Mouse (Mus musculus): ENCODE measurements around the gene Plin5.

Plin5 gene

GRCm38 (mm10) chr17:56074097-56074826 is 43.1 kb downstream of the Plin5 start:
- no peak for TF ChIP-seq GATA4 (IDR thresholded peaks at IDR 0.05; ENCODE audit: insufficient replicate concordance, low read length)

- no peak for TF ChIP-seq GATA4 (IDR thresholded peaks at IDR 0.05; ENCODE audit: insufficient replicate concordance, low read length)
Observed at GRCm38 (mm10) chr17:56072243-56072642, 45.2 kb downstream of the Plin5 start.

DNA sequence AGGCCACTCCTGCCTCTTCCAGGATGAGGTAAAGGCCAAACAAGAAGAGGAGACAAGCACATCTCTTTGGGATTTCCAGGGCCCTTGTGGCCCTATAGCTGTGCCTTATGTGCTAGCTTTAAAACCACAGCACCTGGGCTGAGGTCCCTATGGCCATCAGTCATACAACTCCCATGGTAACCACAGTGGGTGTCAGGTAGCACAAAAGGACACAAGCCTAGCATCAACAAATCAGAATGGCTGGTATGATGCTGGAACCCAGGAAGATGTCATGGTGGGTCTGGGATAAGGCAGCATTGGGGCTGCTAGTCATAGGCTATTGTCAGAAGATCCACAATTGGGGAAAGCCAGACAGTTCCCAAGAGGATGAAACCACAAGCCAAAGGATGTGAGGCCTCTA is 46.3 kb downstream of the Plin5 start:
- TF ChIP-seq GATA4 (IDR thresholded peaks at IDR 0.05; ENCODE audit: insufficient replicate concordance, low read length): no peak

DNA sequence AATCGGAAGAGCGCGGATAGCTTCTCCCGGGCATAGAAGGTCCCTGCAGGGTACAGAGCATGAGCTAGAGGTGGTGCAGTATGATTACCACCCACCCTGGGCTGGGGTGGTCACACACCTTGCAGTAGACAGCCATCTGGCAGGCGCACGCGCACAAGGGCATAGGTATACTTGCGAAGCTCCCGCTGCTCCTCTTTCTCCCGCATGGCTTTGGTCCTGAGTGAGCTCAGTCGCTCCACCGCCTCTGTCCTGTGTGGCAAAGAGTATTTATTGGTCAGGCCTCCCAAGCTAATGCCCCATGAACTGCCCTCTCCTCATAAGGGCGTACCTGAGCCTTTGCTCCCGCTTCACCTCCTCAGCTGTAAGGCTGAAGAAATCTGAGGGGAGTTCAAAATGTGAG is 48.3 kb downstream of the Plin5 start:
- no peak for TF ChIP-seq GATA4 (IDR thresholded peaks at IDR 0.05; ENCODE audit: insufficient replicate concordance, low read length)

GRCm38 (mm10) chr17:56066451-56066850 is 50.9 kb downstream of the Plin5 start:
- no peak for TF ChIP-seq GATA4 (IDR thresholded peaks at IDR 0.05; ENCODE audit: insufficient replicate concordance, low read length)

DNA sequence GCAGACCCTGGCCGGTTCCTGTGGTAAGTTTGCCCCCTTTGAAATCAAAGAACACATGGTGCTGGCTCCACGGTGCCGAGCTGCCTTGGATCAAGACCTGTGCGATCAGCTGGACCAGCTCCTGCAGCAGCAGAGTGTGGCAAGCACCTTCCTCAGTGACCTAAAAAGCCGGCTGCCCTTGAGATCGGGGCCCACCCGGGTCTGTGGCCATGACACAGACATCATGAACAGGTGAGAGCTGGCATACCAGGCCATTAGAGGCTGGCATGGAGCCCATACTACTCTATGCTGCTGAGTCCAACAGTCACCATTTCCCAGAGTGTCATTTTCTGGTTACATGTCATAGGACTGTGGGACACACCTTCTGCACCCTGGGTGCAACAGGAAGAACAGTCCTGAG is 55.3 kb downstream of the Plin5 start:
- TF ChIP-seq GATA4 (IDR thresholded peaks at IDR 0.05; ENCODE audit: insufficient replicate concordance, low read length): no peak

Measured in liver, adult (tissue).